Mouse (Mus musculus): ENCODE results near the gene Efnb2.

GRCm38 (mm10) chr8:8622031-8622430 is 39.0 kb downstream of the Efnb2 start:
- TF ChIP-seq ZC3H11A (IDR thresholded peaks at IDR 0.05; ENCODE audit: borderline replicate concordance, low read depth, low read length) (no peak), HCFC1 (IDR thresholded peaks at IDR 0.05; ENCODE audit: borderline replicate concordance, insufficient read depth, low read length) (no peak), CHD2 (IDR thresholded peaks at IDR 0.05; ENCODE audit: low read depth, low read length) (no peak)
